Mouse (Mus musculus): ENCODE data around the gene Dph3. TPM values are rescaled to one million over a fixed set of nuclear protein-coding genes. Genes with fewer than 3 reads are reported as not detected.

The Dph3 gene
- total and polyA plus RNA-seq, 2 experiments from 2014 or later, result 45.3 to 78.2 TPM

GRCm38 (mm10) chr14:32073901-32074300 lies 11.6 kb downstream of the Dph3 start:
- 74% methylated on average over 7 of the region's 7 CpGs for WGBS
- DNase-seq (ENCODE audit: low spot score), result no peak
- Histone ChIP-seq H3K27me3 (ENCODE audit: insufficient read depth, low read length) (no peaks in the 10 kb centered on the region), H3K9ac (replicated peaks; ENCODE audit: low read length) (no peak overlapping the region), H3K4me2 (ENCODE audit: low read depth, low read length) (no peak overlapping the region), H3K4me1 (ENCODE audit: insufficient read depth, low read length) (0 out of 2 replicates have a peak, but pooled peaks cover 3% of the 10 kb centered on the region), H3K36me3 (ENCODE audit: insufficient read depth, low read length) (no peaks in the 10 kb centered on the region), H3K27ac (no peak overlapping the region), H3K4me3 (ENCODE audit: low read length) (no peak overlapping the region), H3K9me3 (ENCODE audit: low read length) (no peaks in the 10 kb centered on the region)
- no peak for ATAC-seq
- no peak for TF ChIP-seq CTCF (IDR thresholded peaks at IDR 0.05; ENCODE audit: low read depth)

DNA sequence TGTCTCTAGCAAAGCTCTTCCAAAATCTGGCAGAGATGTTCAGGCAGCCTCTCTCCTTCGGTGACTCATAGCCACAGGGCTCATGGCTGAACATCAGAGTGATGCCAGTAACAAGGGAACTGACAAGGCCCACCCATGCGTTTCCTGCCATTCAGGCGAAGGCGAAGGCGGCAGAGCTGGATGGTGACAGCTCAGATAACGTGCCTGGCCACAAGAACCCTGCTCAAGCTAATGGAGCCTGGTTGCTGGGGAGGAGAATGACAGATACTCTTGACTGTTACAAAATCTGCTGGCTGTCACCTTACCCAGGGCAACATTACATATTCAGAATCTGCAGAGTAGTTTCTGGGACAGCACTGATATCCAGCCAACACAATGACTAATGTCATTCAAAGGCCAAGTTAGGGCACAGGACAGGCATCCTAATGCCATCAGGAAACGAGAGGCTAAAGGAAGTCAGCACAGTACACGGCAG lies 12.3 kb downstream of the Dph3 start:
- Histone ChIP-seq H3K9ac (replicated peaks; ENCODE audit: low read length) (no peak overlapping the region), H3K9me3 (ENCODE audit: low read length) (no peaks in the 10 kb centered on the region), H3K4me1 (ENCODE audit: insufficient read depth, low read length) (0 out of 2 replicates have a peak, but pooled peaks cover 3% of the 10 kb centered on the region), H3K27me3 (ENCODE audit: insufficient read depth, low read length) (no peaks in the 10 kb centered on the region), H3K27ac (no peak overlapping the region), H3K36me3 (ENCODE audit: insufficient read depth, low read length) (no peaks in the 10 kb centered on the region), H3K4me3 (ENCODE audit: low read length) (no peak overlapping the region), H3K4me2 (ENCODE audit: low read depth, low read length) (no peak overlapping the region)
- WGBS, result 56% methylated on average over 8 of the region's 8 CpGs
- TF ChIP-seq CTCF (IDR thresholded peaks at IDR 0.05; ENCODE audit: low read depth), result no peak
- ATAC-seq (peak; percentile 42; the same call in 1 of the 2 replicates), DNase-seq (ENCODE audit: low spot score) (peak; percentile 16)

DNA sequence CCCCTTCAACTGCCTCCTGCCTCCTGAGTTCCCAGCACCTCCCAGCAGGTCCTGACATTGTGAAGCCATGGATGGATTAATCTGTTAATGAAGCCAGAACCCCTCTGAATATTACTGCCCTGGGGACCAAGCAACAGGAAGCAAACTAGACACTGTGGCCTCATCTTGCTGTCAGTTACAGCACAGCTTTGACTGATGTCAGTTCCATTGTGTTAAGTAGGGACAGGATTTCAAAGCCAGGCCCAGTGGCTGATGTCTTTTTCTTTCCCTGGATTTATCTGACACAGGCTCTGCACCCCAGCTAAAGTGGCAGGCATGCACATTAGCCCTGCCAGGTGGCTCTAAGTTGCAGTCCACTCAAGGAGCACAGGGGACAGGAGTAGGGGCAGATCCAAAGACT lies 12.7 kb downstream of the Dph3 start:
- no peak for TF ChIP-seq CTCF (IDR thresholded peaks at IDR 0.05; ENCODE audit: low read depth)
- H3K27me3 ChIP-seq (ENCODE audit: insufficient read depth, low read length), result no peaks in the 10 kb centered on the region
- H3K36me3 ChIP-seq (ENCODE audit: insufficient read depth, low read length), result no peaks in the 10 kb centered on the region
- no peak overlapping the region for H3K9ac ChIP-seq (replicated peaks; ENCODE audit: low read length)
- H3K27ac ChIP-seq, result no peak overlapping the region
- no peak overlapping the region for H3K4me2 ChIP-seq (ENCODE audit: low read depth, low read length)
- DNase-seq (ENCODE audit: low spot score) (no peak), ATAC-seq (no peak; the same call in 1 of the 2 replicates)
- H3K9me3 ChIP-seq (ENCODE audit: low read length), result no peaks in the 10 kb centered on the region
- H3K4me1 ChIP-seq (ENCODE audit: insufficient read depth, low read length), result 0 out of 2 replicates have a peak, but pooled peaks cover 3% of the 10 kb centered on the region
- no peak overlapping the region for H3K4me3 ChIP-seq (ENCODE audit: low read length)

DNA sequence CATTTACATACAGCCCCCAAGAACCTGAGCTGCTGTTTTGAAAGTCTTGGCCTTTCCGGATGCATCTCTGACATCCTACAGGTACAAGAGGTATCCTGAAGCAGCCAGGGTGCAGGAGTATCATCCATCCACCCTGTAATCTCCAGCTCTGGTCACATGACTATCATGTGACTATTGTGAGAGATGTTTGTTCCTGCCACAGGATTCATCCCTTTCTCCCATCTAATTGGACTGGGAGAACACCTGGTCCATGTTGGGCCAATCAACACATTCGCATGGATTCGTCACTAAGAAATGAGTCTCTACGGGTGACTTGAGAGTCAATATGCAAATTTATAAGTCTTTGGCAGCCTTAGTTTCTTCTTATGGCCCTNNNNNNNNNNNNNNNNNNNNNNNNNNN lies 24.1 kb downstream of the Dph3 start:
- Histone ChIP-seq H3K4me2 (ENCODE audit: low read depth, low read length) (no peak overlapping the region), H3K4me1 (ENCODE audit: insufficient read depth, low read length) (no peaks in the 10 kb centered on the region), H3K36me3 (ENCODE audit: insufficient read depth, low read length) (no peaks in the 10 kb centered on the region), H3K27ac (no peak overlapping the region), H3K9me3 (ENCODE audit: low read length) (no peaks in the 10 kb centered on the region), H3K27me3 (ENCODE audit: insufficient read depth, low read length) (no peaks in the 10 kb centered on the region), H3K4me3 (ENCODE audit: low read length) (no peak overlapping the region), H3K9ac (replicated peaks; ENCODE audit: low read length) (no peak overlapping the region)
- WGBS, result 91% methylated on average over 4 of the region's 4 CpGs
- TF ChIP-seq CTCF (IDR thresholded peaks at IDR 0.05; ENCODE audit: low read depth), result no peak
- no peak for DNase-seq (ENCODE audit: low spot score)
- no peak for ATAC-seq

- no peaks in the 10 kb centered on the region for H3K4me1 ChIP-seq (ENCODE audit: insufficient read depth, low read length)
- ATAC-seq (no peak), DNase-seq (ENCODE audit: low spot score) (no peak)
- 91% methylated on average over 4 of the region's 4 CpGs for WGBS
- TF ChIP-seq CTCF (IDR thresholded peaks at IDR 0.05; ENCODE audit: low read depth), result no peak
- no peak overlapping the region for H3K9ac ChIP-seq (replicated peaks; ENCODE audit: low read length)
- no peak overlapping the region for H3K4me2 ChIP-seq (ENCODE audit: low read depth, low read length)
- no peaks in the 10 kb centered on the region for H3K36me3 ChIP-seq (ENCODE audit: insufficient read depth, low read length)
- H3K4me3 ChIP-seq (ENCODE audit: low read length), result no peak overlapping the region
- H3K9me3 ChIP-seq (ENCODE audit: low read length), result no peaks in the 10 kb centered on the region
- H3K27me3 ChIP-seq (ENCODE audit: insufficient read depth, low read length), result no peaks in the 10 kb centered on the region
- no peak overlapping the region for H3K27ac ChIP-seq
Observed at GRCm38 (mm10) chr14:32057664-32058063, 27.9 kb downstream of the Dph3 start.

GRCm38 (mm10) chr14:32056675-32057074 lies 28.9 kb downstream of the Dph3 start:
- no peak for ATAC-seq
- no peak for DNase-seq (ENCODE audit: low spot score)
- Histone ChIP-seq H3K36me3 (ENCODE audit: insufficient read depth, low read length) (no peaks in the 10 kb centered on the region), H3K27me3 (ENCODE audit: insufficient read depth, low read length) (no peaks in the 10 kb centered on the region), H3K4me1 (ENCODE audit: insufficient read depth, low read length) (no peaks in the 10 kb centered on the region), H3K4me2 (ENCODE audit: low read depth, low read length) (no peak overlapping the region), H3K9me3 (ENCODE audit: low read length) (no peaks in the 10 kb centered on the region), H3K27ac (no peak overlapping the region), H3K4me3 (ENCODE audit: low read length) (no peak overlapping the region), H3K9ac (replicated peaks; ENCODE audit: low read length) (no peak overlapping the region)
- peak; percentile 35; the same call in 1 of the 2 replicates for TF ChIP-seq CTCF (IDR thresholded peaks at IDR 0.05; ENCODE audit: low read depth)
- WGBS, result 97% methylated on average over 2 of the region's 2 CpGs

DNA sequence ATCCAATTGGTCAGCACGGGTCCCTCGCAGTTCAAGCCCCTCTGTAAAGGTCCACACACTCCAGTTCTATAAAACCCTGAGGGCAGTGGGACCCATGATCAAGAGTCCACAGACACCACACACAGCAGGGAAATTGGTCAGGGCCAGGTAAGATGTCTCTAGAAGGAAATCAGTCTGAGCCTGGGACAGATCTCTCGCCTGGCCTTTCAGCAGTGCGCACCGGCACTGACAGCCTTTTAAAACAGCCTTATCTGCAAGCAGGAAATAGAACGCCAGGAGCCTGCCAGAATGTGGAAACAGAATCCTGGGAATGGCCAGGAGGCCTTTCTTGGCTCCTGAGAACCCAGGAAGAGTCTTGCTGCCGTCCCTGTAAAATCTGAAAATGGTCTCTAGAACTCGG lies 29.7 kb downstream of the Dph3 start:
- DNase-seq (ENCODE audit: low spot score) (no peak), ATAC-seq (no peak)
- Histone ChIP-seq H3K27ac (no peak overlapping the region), H3K9me3 (ENCODE audit: low read length) (no peaks in the 10 kb centered on the region), H3K36me3 (ENCODE audit: insufficient read depth, low read length) (no peaks in the 10 kb centered on the region), H3K4me1 (ENCODE audit: insufficient read depth, low read length) (no peaks in the 10 kb centered on the region), H3K27me3 (ENCODE audit: insufficient read depth, low read length) (no peaks in the 10 kb centered on the region), H3K9ac (replicated peaks; ENCODE audit: low read length) (no peak overlapping the region), H3K4me2 (ENCODE audit: low read depth, low read length) (no peak overlapping the region), H3K4me3 (ENCODE audit: low read length) (no peak overlapping the region)
- WGBS, result 84% methylated on average over 8 of the region's 8 CpGs
- TF ChIP-seq CTCF (IDR thresholded peaks at IDR 0.05; ENCODE audit: low read depth), result no peak

Measured in hindbrain, postnatal 0 days (tissue).